Mouse (Mus musculus): ENCODE data around the gene Dpf1. TPM values are rescaled to one million over a fixed set of nuclear protein-coding genes. Genes with fewer than 3 reads are reported as not detected.

Dpf1 gene
- 90.5 and 91.9 TPM in 2 replicates for polyA plus RNA-seq (2012; rRNA removed)

GRCm38 (mm10) chr7:29303738-29304462 is at the start of gene Dpf1:
Dpf1 (plus strand) TSS chr7:29303951.
- DNase-seq (ENCODE audit: extremely low spot score in 1 of 2, low spot score in 1 of 2): peak; percentile 86 to 91

GRCm38 (mm10) chr7:29255875-29256274 is 47.9 kb upstream of the Dpf1 start:
- DNase-seq (ENCODE audit: extremely low spot score in 1 of 2, low spot score in 1 of 2): no peak

DNA sequence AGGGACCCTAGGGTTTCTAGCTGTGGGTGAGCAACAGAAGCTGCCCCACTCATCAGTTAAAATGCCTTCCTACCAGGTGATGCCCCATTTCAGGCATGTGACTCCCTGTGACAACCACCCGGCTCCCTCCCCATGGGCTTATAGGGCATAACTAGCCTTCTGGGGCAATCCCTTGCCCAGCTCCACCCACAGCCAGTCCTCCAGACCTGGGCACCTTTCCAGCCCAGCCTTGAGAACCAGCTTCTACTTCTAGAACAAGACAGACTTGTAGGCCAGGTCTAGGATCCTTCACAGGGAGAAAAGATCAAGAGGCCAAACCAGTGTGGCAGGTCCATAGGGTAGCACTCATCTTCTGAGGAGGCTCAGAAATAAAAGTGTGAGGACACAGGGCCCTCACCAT is 46.4 kb upstream of the Dpf1 start:
- no peak for DNase-seq (ENCODE audit: extremely low spot score in 1 of 2, low spot score in 1 of 2)

DNA sequence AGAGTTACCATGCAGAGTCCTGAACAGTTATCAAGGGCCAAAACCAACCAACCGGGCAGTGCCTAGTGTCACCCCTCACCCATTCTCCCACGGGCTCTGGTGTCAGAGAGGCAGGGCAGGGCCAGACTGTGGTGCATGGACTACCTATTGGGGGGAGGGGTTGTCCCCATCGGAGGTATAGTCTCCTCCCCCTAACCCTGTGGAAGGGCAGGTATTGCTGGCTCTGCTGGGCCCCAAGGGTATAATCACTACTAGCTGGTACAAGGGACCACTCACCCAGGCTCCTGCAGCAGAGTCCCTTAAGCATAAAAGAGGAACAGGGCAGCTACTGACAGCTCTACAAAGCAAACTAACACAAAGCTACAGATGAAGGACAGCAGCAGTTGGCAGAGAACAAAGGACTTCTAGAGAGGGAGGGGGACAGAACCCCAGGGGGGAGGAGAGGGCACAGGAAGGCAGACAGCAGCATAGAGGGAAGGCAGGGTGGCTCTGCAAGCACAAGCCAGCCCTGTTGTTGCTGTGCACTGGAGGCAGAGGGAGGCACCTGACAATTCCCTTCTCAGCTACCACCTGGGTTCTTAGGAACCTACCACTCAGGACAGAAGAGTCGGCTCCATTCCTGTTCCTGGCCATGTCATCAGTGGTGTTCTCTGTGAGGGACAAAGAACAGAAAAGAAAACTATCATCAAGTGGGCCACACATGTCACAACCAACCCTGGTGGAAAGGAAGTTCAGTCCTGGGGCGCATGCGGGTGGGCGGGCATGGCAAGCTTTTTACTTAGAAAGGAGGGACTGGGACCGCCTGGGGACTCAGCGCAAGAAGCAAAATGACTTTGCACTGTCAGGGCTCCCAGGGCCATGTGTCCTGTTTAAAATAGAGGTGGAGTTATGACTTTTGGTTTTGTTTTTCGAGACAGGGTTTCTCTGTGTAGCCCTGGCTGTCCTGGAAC is 43.7 kb upstream of the Dpf1 start:
- DNase-seq (ENCODE audit: extremely low spot score in 1 of 2, low spot score in 1 of 2): no peak

DNA sequence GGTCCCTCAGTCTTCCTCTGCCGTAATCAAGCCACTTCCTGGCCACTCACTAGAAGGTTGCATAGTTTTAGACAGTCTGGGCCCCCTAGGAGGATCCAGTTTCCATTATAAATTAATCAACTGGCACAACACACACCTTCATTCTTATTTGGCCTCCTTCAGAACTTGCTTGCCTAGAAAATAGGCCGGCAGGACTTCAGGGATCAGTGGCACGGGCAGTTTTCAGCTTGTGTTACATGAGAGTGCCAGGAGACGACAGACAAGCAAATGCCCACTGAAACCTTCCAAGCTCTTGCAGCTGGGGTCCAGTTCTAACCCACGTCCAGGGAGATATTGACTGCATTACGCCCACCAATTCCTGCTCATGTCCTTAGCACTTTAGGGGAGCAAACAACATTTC is 41.6 kb upstream of the Dpf1 start:
- no peak for DNase-seq (ENCODE audit: extremely low spot score in 1 of 2, low spot score in 1 of 2)

DNA sequence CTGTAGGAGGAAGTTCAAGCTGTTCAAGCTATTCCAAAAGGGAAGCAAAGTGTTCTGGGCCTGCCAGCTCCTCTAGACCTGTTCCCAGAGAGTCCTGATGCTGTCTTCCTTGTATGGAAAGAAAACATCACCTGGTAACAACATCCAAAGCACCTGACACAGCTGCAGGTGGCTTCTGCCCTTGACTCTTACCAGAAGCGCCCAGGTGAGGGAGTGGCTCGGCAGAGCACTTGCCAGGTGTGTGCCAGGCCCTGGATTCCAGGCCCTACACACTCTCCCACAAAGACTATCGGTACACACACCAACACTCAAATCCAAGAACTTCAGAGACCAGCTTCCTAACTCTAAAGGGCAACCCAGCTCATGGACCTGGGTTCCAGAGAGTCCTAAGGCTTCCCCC is 39.9 kb upstream of the Dpf1 start:
- DNase-seq (ENCODE audit: extremely low spot score in 1 of 2, low spot score in 1 of 2): no peak

DNA sequence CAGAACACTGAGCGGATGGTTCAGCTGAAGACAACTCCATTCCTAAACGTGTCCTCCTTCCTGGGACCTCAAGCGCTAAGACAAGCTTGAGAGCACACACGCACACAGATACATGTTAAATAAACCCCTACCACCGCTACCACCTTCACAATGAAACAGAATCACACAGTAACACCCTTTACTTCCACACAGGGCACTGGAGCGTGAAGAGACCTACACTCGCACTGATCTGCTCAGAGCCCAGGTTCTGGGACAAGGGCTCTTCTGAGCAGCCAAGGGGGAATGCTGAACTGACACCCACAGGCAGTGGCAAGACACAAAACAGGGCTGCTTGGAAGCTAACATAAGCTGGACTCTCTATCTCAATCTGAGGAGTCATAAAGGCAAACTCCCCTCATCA is 38.1 kb upstream of the Dpf1 start:
- no peak for DNase-seq (ENCODE audit: extremely low spot score in 1 of 2, low spot score in 1 of 2)

GRCm38 (mm10) chr7:29266931-29267330 is 36.8 kb upstream of the Dpf1 start:
- no peak for DNase-seq (ENCODE audit: extremely low spot score in 1 of 2, low spot score in 1 of 2)

- DNase-seq (ENCODE audit: extremely low spot score in 1 of 2, low spot score in 1 of 2): no peak
Measured at GRCm38 (mm10) chr7:29270445-29270844, 33.3 kb upstream of the Dpf1 start.

DNA sequence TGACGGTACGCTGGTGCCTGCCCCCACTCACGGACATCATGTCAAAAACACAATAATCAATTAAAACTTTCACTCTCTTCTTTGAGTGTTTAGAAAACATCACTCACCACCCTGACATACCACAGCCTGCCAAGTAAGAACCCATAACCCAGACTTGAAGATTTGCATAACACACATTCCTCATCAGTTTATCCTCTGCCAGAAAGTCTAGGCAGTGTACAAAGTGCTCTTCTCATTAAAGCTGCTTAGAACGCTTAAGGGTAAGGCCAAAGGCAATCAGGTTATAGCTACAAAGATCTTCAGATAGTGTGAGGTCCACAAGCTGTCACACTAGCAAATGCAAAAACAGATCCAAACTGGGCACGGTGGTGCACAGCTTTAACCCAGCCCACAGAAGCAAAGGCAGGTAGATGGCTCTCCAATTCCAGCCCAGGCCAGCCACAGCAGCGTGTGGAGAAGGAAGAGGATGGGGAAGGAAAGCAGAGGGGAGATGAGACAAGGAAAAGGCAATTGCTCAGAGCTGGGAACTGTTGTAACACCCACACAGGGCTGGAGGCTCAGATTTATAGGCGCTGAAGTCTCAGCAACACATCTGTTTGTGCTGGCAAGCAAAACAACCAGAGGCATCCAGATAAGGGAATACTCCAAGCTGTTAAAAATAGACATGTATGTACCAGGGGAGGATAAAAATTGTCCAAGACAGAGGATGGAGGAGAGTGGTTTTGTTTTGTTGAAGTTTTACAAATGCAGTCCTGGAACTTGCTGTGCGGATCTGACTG is 31.9 kb upstream of the Dpf1 start:
- peak; percentile 22 to 46 for DNase-seq (ENCODE audit: extremely low spot score in 1 of 2, low spot score in 1 of 2)

DNA sequence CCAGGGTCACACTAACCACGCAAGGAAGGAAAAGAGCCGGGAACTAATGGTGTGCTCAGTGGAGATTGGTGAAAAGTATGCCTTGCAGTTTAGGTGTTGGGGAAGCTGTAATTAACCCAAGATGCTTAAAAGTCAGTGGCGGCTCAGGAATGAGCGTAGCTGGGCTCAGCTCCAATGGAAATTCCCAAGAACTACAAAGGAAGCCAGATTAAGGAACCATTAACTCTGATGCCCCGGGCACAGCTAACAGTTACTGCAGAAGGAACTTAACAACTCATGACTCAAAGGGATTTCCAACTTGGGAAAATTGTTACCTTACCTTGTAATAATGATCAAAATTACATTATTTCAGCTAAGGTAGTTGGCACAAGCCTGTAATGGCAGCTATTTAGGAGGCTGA is 27.0 kb upstream of the Dpf1 start:
- DNase-seq (ENCODE audit: extremely low spot score in 1 of 2, low spot score in 1 of 2): no peak

- DNase-seq (ENCODE audit: extremely low spot score in 1 of 2, low spot score in 1 of 2): no peak
Measured at GRCm38 (mm10) chr7:29277510-29277909, 26.2 kb upstream of the Dpf1 start.

DNA sequence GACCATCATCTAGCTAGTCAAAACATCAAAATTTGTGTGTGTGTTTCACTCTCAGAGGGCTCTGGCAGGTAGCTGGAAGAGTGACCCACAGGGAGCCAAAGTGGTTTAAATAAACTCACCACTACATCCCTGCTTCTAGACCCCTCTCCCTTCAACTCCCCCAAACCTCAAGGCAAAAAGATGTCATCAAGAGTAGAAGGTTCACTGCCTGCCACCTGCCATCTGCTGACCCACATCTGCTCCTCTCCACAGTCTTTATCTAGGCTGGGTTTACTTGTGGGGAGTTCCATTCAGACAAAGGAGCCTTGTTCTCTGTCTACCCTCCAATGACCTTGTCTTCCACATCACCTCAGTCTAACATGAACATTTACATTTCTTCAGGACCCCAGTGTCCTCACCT is 24.5 kb upstream of the Dpf1 start:
- no peak for DNase-seq (ENCODE audit: extremely low spot score in 1 of 2, low spot score in 1 of 2)

GRCm38 (mm10) chr7:29279924-29280323 is 23.8 kb upstream of the Dpf1 start:
- DNase-seq (ENCODE audit: extremely low spot score in 1 of 2, low spot score in 1 of 2): no peak

GRCm38 (mm10) chr7:29280801-29281200 is 22.9 kb upstream of the Dpf1 start:
- DNase-seq (ENCODE audit: extremely low spot score in 1 of 2, low spot score in 1 of 2): no peak

- DNase-seq (ENCODE audit: extremely low spot score in 1 of 2, low spot score in 1 of 2): no peak
Measured at GRCm38 (mm10) chr7:29281201-29282073, 22.3 kb upstream of the Dpf1 start, which contains the start of gene Spint2. Spint2 (minus strand) TSS chr7:29281912.

DNA sequence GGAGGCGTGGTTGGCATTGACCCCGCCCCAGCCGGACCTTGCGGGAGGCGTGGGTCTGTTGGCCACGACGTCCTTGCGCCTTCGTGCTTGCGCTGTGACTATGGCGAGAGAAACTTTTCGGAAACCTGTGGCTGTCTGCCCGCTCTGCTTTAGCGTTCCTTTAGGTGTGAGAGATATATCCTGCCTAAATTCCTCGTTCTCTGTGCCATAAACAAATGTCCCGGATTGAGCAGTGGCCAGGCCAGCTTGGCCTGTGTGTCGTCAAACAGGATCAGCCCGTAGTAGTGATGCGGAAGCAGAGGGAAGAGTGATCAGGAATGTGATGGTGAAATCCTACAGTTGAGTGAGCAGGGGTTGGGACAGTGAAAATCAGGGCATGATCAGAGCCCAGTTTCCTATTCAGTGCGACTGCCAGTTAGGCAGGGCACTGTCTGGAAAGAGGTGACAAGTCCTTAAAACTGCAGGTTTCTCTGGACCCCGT is 21.6 kb upstream of the Dpf1 start:
- no peak for DNase-seq (ENCODE audit: extremely low spot score in 1 of 2, low spot score in 1 of 2)

GRCm38 (mm10) chr7:29283876-29284275 is 19.9 kb upstream of the Dpf1 start:
- DNase-seq (ENCODE audit: extremely low spot score in 1 of 2, low spot score in 1 of 2): no peak

DNA sequence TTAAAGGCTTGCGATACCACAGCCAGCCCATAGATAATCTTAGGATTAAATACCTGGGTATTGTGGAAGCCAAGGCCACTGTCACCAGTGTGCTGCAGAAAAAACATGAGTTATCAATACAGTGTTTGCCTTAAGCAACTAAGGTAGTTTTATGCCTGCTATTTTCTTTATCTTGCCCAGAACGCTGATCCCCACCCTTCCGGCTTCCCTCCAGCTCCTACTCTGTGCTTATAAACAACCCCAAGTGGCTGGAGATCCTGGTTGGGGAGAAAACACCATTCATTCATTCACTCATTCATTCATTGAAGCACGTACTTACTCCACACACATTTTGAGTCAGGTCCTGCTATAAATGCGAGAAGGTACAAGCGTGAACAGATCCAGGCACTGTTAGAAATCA is 19.2 kb upstream of the Dpf1 start:
- DNase-seq (ENCODE audit: extremely low spot score in 1 of 2, low spot score in 1 of 2): no peak

GRCm38 (mm10) chr7:29287481-29287880 is 16.3 kb upstream of the Dpf1 start:
- no peak for DNase-seq (ENCODE audit: extremely low spot score in 1 of 2, low spot score in 1 of 2)

Measured in frontal cortex, adult 2 months (tissue).